Mouse (Mus musculus): Measurements from ENCODE around the gene Nmt1. TPM values are rescaled to one million over a fixed set of nuclear protein-coding genes. Genes with fewer than 3 reads are reported as not detected.

Nmt1 gene
- polyA plus RNA-seq, 1 experiment from 2014 or later = 41.0 TPM

- Histone ChIP-seq H3K4me1 (replicated peaks; ENCODE audit: control insufficient read depth, insufficient read depth, low read length) (0 out of 2 replicates have a peak, but pooled peaks cover 2% of the 10 kb centered on the region), H3K27me3 (ENCODE audit: control insufficient read depth, insufficient read depth, low read length) (peaks cover 32% of the 10 kb centered on the region)
- WGBS = 74% methylated on average over 8 of the region's 8 CpGs
Observed at GRCm38 (mm10) chr11:103100361-103100760, 72.4 kb downstream of the Nmt1 start.

GRCm38 (mm10) chr11:103101481-103101865 is 73.5 kb downstream of the Nmt1 start, which contains the start of the genes Plcd3 and Acbd4:
TSS of gene Plcd3 (minus strand) at chr11:103101658.
TSS of gene Acbd4 (plus strand) at chr11:103101682.
- H3K4me2 ChIP-seq (replicated peaks; ENCODE audit: low read depth, low read length) = peak within 1 kb of the TSS; percentile 84
- peak within 1 kb of the TSS; percentile 41 for H3K4me3 ChIP-seq (ENCODE audit: low read depth, low read length)
- H3K36me3 ChIP-seq (ENCODE audit: control insufficient read depth, insufficient read depth, low read length) = no peaks in the 10 kb centered on the region
- no peak within 1 kb of the TSS for H3K27ac ChIP-seq (ENCODE audit: low read depth, low read length)
- peak; percentile 30; the same call in 1 of the 2 replicates for ATAC-seq (ENCODE audit: low FRiP score)
- WGBS = under 1% methylated on average over 34 of the region's 34 CpGs
- no peaks in the 10 kb centered on the region for H3K9me3 ChIP-seq (ENCODE audit: control insufficient read depth, low read length)
- peaks cover 32% of the 10 kb centered on the region for H3K27me3 ChIP-seq (ENCODE audit: control insufficient read depth, insufficient read depth, low read length)
- H3K4me1 ChIP-seq (replicated peaks; ENCODE audit: control insufficient read depth, insufficient read depth, low read length) = 0 out of 2 replicates have a peak, but pooled peaks cover 2% of the 10 kb centered on the region
- DNase-seq (ENCODE audit: low spot score) = no peak
- peak within 1 kb of the TSS; percentile 38; the same call in 1 of the 2 replicates for H3K9ac ChIP-seq (ENCODE audit: low read depth, low read length)

More at GRCm38 (mm10) chr11:103100361-103100760, 72.4 kb downstream of the Nmt1 start:
- no peak overlapping the region for H3K9ac ChIP-seq (ENCODE audit: low read depth, low read length)
- no peak overlapping the region for H3K4me3 ChIP-seq (ENCODE audit: low read depth, low read length)
- H3K36me3 ChIP-seq (ENCODE audit: control insufficient read depth, insufficient read depth, low read length) = no peaks in the 10 kb centered on the region
- no peak for ATAC-seq (ENCODE audit: low FRiP score)
- H3K4me2 ChIP-seq (replicated peaks; ENCODE audit: low read depth, low read length) = no peak overlapping the region
- H3K9me3 ChIP-seq (ENCODE audit: control insufficient read depth, low read length) = no peaks in the 10 kb centered on the region
- DNase-seq (ENCODE audit: low spot score) = no peak
- H3K27ac ChIP-seq (ENCODE audit: low read depth, low read length) = no peak overlapping the region

- DNase-seq (ENCODE audit: low spot score) (peak; percentile 74), ATAC-seq (ENCODE audit: low FRiP score) (peak; percentile 39; the same call in 1 of the 2 replicates)
- Histone ChIP-seq H3K4me2 (replicated peaks; ENCODE audit: low read depth, low read length) (peak overlapping the region; percentile 84), H3K9ac (ENCODE audit: low read depth, low read length) (peak overlapping the region; percentile 38; the same call in 1 of the 2 replicates), H3K27ac (ENCODE audit: low read depth, low read length) (no peak overlapping the region), H3K27me3 (ENCODE audit: control insufficient read depth, insufficient read depth, low read length) (peaks cover 32% of the 10 kb centered on the region), H3K36me3 (ENCODE audit: control insufficient read depth, insufficient read depth, low read length) (no peaks in the 10 kb centered on the region), H3K9me3 (ENCODE audit: control insufficient read depth, low read length) (no peaks in the 10 kb centered on the region), H3K4me1 (replicated peaks; ENCODE audit: control insufficient read depth, insufficient read depth, low read length) (0 out of 2 replicates have a peak, but pooled peaks cover 2% of the 10 kb centered on the region), H3K4me3 (ENCODE audit: low read depth, low read length) (peak overlapping the region; percentile 41)
- WGBS = 4% methylated on average over 30 of the region's 30 CpGs
Observed at GRCm38 (mm10) chr11:103101866-103102501, 74.0 kb downstream of the Nmt1 start.

GRCm38 (mm10) chr11:103102725-103103349 is 74.8 kb downstream of the Nmt1 start:
- no peak overlapping the region for H3K9ac ChIP-seq (ENCODE audit: low read depth, low read length)
- DNase-seq (ENCODE audit: low spot score) (peak; percentile 98), ATAC-seq (ENCODE audit: low FRiP score) (peak; percentile 79)
- H3K4me3 ChIP-seq (ENCODE audit: low read depth, low read length) = peak overlapping the region; percentile 17
- 0 out of 2 replicates have a peak, but pooled peaks cover 2% of the 10 kb centered on the region for H3K4me1 ChIP-seq (replicated peaks; ENCODE audit: control insufficient read depth, insufficient read depth, low read length)
- H3K36me3 ChIP-seq (ENCODE audit: control insufficient read depth, insufficient read depth, low read length) = no peaks in the 10 kb centered on the region
- 1% methylated on average over 35 of the region's 35 CpGs for WGBS
- H3K9me3 ChIP-seq (ENCODE audit: control insufficient read depth, low read length) = no peaks in the 10 kb centered on the region
- no peak overlapping the region for H3K27ac ChIP-seq (ENCODE audit: low read depth, low read length)
- H3K27me3 ChIP-seq (ENCODE audit: control insufficient read depth, insufficient read depth, low read length) = peaks cover 32% of the 10 kb centered on the region
- H3K4me2 ChIP-seq (replicated peaks; ENCODE audit: low read depth, low read length) = peak overlapping the region; percentile 84

- no peak overlapping the region for H3K4me3 ChIP-seq (ENCODE audit: low read depth, low read length)
- 0 out of 2 replicates have a peak, but pooled peaks cover 2% of the 10 kb centered on the region for H3K4me1 ChIP-seq (replicated peaks; ENCODE audit: control insufficient read depth, insufficient read depth, low read length)
Observed at GRCm38 (mm10) chr11:103103621-103104020, 75.6 kb downstream of the Nmt1 start.

GRCm38 (mm10) chr11:103104469-103104868 is 76.5 kb downstream of the Nmt1 start:
- Histone ChIP-seq H3K9ac (ENCODE audit: low read depth, low read length) (no peak overlapping the region), H3K4me2 (replicated peaks; ENCODE audit: low read depth, low read length) (no peak overlapping the region), H3K36me3 (ENCODE audit: control insufficient read depth, insufficient read depth, low read length) (no peaks in the 10 kb centered on the region), H3K4me3 (ENCODE audit: low read depth, low read length) (no peak overlapping the region), H3K27me3 (ENCODE audit: control insufficient read depth, insufficient read depth, low read length) (peaks cover 25% of the 10 kb centered on the region), H3K9me3 (ENCODE audit: control insufficient read depth, low read length) (no peaks in the 10 kb centered on the region), H3K27ac (ENCODE audit: low read depth, low read length) (no peak overlapping the region), H3K4me1 (replicated peaks; ENCODE audit: control insufficient read depth, insufficient read depth, low read length) (0 out of 2 replicates have a peak, but pooled peaks cover 2% of the 10 kb centered on the region)
- ATAC-seq (ENCODE audit: low FRiP score) (no peak), DNase-seq (ENCODE audit: low spot score) (no peak)
- WGBS = 85% methylated on average over 7 of the region's 7 CpGs

More at GRCm38 (mm10) chr11:103103621-103104020, 75.6 kb downstream of the Nmt1 start:
- DNase-seq (ENCODE audit: low spot score) (no peak), ATAC-seq (ENCODE audit: low FRiP score) (no peak)
- WGBS = 57% methylated on average over 8 of the region's 8 CpGs
- Histone ChIP-seq H3K9me3 (ENCODE audit: control insufficient read depth, low read length) (no peaks in the 10 kb centered on the region), H3K27ac (ENCODE audit: low read depth, low read length) (no peak overlapping the region), H3K36me3 (ENCODE audit: control insufficient read depth, insufficient read depth, low read length) (no peaks in the 10 kb centered on the region), H3K27me3 (ENCODE audit: control insufficient read depth, insufficient read depth, low read length) (peaks cover 29% of the 10 kb centered on the region), H3K9ac (ENCODE audit: low read depth, low read length) (no peak overlapping the region), H3K4me2 (replicated peaks; ENCODE audit: low read depth, low read length) (no peak overlapping the region; the same call in 1 of the 2 replicates)

GRCm38 (mm10) chr11:103105180-103105725 is 77.3 kb downstream of the Nmt1 start:
- 0 out of 2 replicates have a peak, but pooled peaks cover 2% of the 10 kb centered on the region for H3K4me1 ChIP-seq (replicated peaks; ENCODE audit: control insufficient read depth, insufficient read depth, low read length)
- WGBS = 56% methylated on average over 14 of the region's 14 CpGs
- DNase-seq (ENCODE audit: low spot score) (no peak), ATAC-seq (ENCODE audit: low FRiP score) (no peak)
- H3K4me2 ChIP-seq (replicated peaks; ENCODE audit: low read depth, low read length) = no peak overlapping the region
- H3K9me3 ChIP-seq (ENCODE audit: control insufficient read depth, low read length) = no peaks in the 10 kb centered on the region
- H3K9ac ChIP-seq (ENCODE audit: low read depth, low read length) = no peak overlapping the region
- no peaks in the 10 kb centered on the region for H3K36me3 ChIP-seq (ENCODE audit: control insufficient read depth, insufficient read depth, low read length)
- H3K27me3 ChIP-seq (ENCODE audit: control insufficient read depth, insufficient read depth, low read length) = peaks cover 18% of the 10 kb centered on the region
- H3K27ac ChIP-seq (ENCODE audit: low read depth, low read length) = no peak overlapping the region
- no peak overlapping the region for H3K4me3 ChIP-seq (ENCODE audit: low read depth, low read length)

GRCm38 (mm10) chr11:103105810-103106209 is 77.8 kb downstream of the Nmt1 start:
- H3K27ac ChIP-seq (ENCODE audit: low read depth, low read length) = no peak overlapping the region
- WGBS = 92% methylated on average over 6 of the region's 6 CpGs
- peaks cover 13% of the 10 kb centered on the region for H3K27me3 ChIP-seq (ENCODE audit: control insufficient read depth, insufficient read depth, low read length)
- H3K4me3 ChIP-seq (ENCODE audit: low read depth, low read length) = no peak overlapping the region
- H3K9me3 ChIP-seq (ENCODE audit: control insufficient read depth, low read length) = no peaks in the 10 kb centered on the region
- H3K9ac ChIP-seq (ENCODE audit: low read depth, low read length) = no peak overlapping the region
- DNase-seq (ENCODE audit: low spot score) = no peak
- H3K36me3 ChIP-seq (ENCODE audit: control insufficient read depth, insufficient read depth, low read length) = no peaks in the 10 kb centered on the region
- 0 out of 2 replicates have a peak, but pooled peaks cover 2% of the 10 kb centered on the region for H3K4me1 ChIP-seq (replicated peaks; ENCODE audit: control insufficient read depth, insufficient read depth, low read length)
- ATAC-seq (ENCODE audit: low FRiP score) = no peak
- H3K4me2 ChIP-seq (replicated peaks; ENCODE audit: low read depth, low read length) = no peak overlapping the region

Measured in hindbrain, embryonic 11.5 days (tissue).